Mouse (Mus musculus) embryo, embryonic 10 days (tissue): ENCODE measurements around the gene Ppp1cc.
"Not testable (repeated sequence)": the region's sequence is repeated elsewhere in the genome, so short reads cannot be mapped to it uniquely, and the experiment has no call there.

Experiments used
- DNase-seq: peaks from one replicate; pipeline ENCODE4 v3.0.0-alpha.2; 2015; ENCODE audit warnings: low spot score

The Ppp1cc gene

GRCm38 (mm10) chr5:122165233-122165915 lies 7.3 kb downstream of the Ppp1cc start:
- no peak for DNase-seq

- DNase-seq, result no peak
Observed at GRCm38 (mm10) chr5:122166636-122167161, 8.6 kb downstream of the Ppp1cc start.

- no peak for DNase-seq
Observed at GRCm38 (mm10) chr5:122168344-122169069, 10.4 kb downstream of the Ppp1cc start.

DNA sequence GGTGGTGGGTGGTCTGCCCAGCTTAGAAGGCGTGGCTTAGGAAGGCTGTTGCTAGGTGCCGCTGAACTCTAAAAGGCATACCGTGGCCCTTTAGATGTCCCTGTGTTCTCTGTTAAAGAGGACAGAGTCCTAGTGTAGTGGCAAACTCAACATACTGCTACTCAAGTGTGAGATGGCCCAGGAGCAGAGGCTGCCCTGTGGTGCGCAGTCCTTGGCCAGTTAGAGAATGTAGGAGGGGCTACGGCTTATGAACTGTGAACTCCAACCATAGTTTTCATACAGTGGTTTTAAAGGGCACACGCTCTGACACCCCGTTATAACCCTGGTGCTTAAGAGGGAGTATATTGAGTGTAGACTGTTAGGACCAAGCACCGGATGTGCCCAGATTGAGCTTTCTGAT lies 13.0 kb downstream of the Ppp1cc start:
- DNase-seq, result no peak

- no peak for DNase-seq
Observed at GRCm38 (mm10) chr5:122175402-122175801, 17.3 kb downstream of the Ppp1cc start.

DNA sequence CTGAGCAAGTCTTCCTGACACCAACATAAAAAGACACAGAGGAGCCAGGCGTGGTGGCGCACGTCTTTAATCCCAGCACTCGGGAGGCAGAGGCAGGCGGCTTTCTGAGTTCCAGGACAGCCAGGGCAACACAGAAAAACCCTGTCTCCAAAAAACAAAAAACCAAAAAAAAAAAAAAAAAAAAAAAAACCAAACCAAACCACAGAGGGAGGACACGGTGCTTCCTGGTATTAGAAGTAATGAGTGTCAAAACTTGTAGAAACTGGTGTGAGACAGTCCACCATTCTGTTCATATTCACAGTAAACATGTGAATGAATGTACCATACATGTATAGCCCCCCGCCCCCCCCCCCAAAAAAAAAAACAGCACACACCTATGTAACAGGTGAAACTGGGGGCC lies 17.9 kb downstream of the Ppp1cc start:
- DNase-seq, result no peak

DNA sequence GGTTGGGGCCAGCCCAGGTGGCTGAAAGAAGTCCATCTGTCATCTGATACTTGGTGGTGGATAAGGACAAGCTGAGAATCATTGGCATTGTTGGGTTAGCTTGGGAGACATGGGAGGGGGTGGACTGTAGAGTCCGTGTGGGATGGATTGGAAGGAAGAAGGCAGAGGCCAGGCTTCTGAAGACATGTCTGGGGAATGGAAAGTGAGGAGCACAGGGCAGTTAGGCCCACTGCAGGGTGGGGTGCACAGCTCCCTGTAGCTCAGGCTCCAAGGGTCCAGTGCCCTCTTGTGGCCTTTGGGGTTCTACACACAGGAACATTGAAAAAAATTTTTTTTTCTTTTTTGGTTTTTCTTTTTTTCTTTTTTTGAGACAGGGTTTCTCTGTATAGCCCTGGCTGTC lies 18.3 kb downstream of the Ppp1cc start:
- peak; percentile 71 for DNase-seq

DNA sequence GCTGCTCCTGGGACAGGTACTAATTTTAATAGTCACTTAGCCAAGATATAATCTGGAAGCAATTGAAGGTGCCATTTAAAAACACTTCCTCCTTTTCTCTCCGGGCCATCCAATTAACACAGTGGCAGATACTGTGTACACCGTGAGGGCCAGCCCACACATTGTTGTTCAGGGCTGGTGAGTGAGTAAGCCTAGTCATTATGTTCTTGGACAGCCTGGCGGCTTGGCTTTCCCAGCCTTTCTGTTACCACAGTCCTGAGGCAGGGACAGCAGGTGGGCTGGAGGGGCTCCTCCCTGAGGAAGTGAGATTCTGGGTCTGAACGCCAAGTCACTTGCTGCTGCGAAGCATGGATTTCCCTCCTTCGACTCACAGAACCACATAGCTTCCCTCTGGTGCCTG lies 21.6 kb downstream of the Ppp1cc start:
- no peak for DNase-seq

- no peak for DNase-seq
Observed at GRCm38 (mm10) chr5:122184283-122184806, 26.3 kb downstream of the Ppp1cc start.

GRCm38 (mm10) chr5:122184858-122185257 lies 26.8 kb downstream of the Ppp1cc start:
- DNase-seq, result not testable (repeated sequence)

DNA sequence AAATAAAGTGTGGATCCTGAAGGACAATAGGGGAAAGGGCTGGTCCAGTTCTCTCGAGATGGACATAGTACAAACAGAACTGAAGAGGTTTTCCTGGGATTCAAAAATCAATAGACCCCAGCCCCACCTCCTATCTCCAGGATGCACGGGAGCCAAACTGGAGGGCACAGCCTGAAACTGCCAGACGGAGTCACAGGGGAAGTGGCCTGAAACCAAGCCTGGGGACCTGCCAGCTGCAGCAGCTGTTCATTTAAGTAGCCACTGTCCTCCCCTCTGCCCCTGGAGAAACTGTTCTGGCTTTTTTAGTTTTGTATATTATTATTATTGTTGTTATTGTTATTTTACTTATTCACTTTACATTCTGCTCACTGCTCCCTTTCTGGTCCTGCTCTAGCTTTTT lies 31.0 kb downstream of the Ppp1cc start:
- no peak for DNase-seq

- DNase-seq, result peak; percentile 26
Observed at GRCm38 (mm10) chr5:122190465-122190864, 32.4 kb downstream of the Ppp1cc start.

GRCm38 (mm10) chr5:122191269-122192063 lies 33.4 kb downstream of the Ppp1cc start:
- no peak for DNase-seq

GRCm38 (mm10) chr5:122192347-122192746 lies 34.3 kb downstream of the Ppp1cc start:
- DNase-seq, result peak; percentile 17

- no peak for DNase-seq
Observed at GRCm38 (mm10) chr5:122200872-122201271, 42.8 kb downstream of the Ppp1cc start.

GRCm38 (mm10) chr5:122201904-122202303 lies 43.8 kb downstream of the Ppp1cc start:
- DNase-seq, result no peak

GRCm38 (mm10) chr5:122204180-122204579 lies 46.1 kb downstream of the Ppp1cc start:
- no peak for DNase-seq

- DNase-seq, result no peak
Observed at GRCm38 (mm10) chr5:122206475-122206874, 48.4 kb downstream of the Ppp1cc start, which contains the start of gene Hvcn1. Gene Hvcn1 (plus strand): TSS chr5:122206804.

DNA sequence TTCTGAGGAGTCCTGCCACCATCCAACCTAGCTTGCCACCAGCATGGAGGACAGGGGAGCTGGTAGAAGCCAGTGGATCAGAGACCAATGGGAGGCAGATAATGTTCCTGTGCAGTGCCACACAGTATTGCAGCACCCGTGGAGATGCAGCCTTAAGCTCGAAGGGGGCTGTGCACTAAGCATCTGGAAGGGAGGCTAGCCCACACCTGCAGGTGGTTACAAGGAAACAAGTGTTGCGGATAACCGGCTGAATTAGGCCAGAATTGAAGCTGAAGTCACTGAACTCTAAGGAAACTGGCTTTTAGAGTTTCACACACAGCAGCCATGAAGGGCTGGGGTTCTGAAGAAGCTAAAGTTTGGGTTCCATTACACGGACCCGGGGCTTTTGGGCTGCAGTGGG lies 50.8 kb downstream of the Ppp1cc start:
- no peak for DNase-seq

- peak; percentile 83 for DNase-seq
Observed at GRCm38 (mm10) chr5:122209591-122210368, 51.7 kb downstream of the Ppp1cc start.

DNA sequence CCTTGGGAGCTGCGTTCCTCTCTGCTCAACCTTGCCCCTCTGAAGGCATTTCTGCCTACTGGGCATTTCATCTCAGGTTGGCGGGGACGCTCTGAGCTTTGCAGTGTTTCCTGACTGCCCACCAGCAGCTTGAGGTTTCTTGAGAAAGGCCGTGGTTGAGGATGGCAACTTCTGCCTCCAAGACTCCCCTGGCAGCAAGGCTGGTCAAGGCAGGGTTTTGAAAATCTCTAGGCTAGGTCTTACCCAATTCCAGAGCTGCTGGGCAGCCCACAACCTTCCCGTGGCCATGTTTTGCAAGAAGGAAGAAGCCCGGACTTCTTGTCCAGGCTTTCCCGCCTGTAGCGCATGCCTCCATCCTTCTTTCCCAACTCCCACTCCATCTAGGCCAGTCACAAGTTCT lies 52.8 kb downstream of the Ppp1cc start:
- DNase-seq, result no peak
